Mouse (Mus musculus): ENCODE results near the gene Slc26a10.
"Not testable (repeated sequence)": the region's sequence is repeated elsewhere in the genome, so short reads cannot be mapped to it uniquely, and the experiment has no call there.

The Slc26a10 gene

GRCm38 (mm10) chr10:127160081-127160480 is 20.4 kb downstream of the Slc26a10 start:
- no peak for DNase-seq

DNA sequence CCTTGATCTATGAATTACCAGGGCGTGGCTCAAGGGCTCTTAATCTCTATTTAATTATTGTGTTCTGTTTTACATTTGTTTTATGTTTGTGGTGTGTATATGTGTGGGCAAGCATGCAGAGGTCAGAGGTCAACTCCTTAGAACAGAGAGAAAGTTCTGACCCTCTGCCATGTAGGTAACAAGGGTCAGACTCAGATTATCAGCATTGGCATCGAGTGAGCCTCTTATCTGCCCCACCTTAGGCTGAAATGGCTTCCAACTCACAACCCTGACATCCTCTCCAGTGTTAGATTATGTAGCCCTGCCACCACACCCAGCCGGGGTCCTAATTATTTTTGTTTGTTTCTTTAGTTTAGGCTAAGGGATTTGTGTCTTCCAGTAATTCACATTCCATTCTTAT is 22.0 kb downstream of the Slc26a10 start:
- no peak for DNase-seq

DNA sequence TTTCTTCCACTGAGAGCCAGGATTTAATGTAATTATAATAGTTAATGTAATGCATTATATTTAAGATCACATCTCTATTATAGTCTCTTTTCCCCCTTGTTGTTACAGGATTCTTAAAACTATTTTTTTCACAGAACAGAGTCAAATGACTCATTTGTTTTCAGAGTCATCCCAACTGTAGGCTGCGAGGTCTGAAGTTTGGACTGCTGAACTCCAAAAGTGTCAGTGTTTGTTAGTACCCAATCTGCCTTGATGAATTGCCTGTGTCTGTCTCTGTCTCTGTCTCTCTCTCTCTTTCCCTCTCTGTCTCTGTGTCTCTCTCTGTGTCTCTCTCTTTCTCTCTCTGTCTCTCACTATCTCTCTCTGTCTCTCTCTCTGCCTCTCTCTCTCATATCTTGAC is 23.9 kb downstream of the Slc26a10 start:
- no peak for DNase-seq

DNA sequence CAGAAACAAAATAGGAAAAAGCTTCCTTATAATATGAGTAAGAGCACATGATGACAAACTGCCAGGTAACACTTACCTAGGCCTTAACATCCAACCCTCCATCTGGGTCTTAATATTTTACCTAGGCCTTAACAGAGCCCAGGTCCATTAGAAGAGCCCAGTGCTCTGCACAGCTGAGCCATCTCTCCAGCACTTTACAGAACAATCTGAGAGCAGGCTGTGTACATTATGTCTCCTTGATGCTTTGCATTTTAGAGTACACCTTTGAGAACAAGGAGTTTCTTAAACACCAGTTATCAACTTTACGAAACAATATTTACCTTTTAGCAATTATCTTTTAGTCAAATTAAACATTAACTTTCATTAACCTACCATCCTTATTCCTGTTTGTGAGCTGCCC is 24.4 kb downstream of the Slc26a10 start:
- no peak for DNase-seq

DNA sequence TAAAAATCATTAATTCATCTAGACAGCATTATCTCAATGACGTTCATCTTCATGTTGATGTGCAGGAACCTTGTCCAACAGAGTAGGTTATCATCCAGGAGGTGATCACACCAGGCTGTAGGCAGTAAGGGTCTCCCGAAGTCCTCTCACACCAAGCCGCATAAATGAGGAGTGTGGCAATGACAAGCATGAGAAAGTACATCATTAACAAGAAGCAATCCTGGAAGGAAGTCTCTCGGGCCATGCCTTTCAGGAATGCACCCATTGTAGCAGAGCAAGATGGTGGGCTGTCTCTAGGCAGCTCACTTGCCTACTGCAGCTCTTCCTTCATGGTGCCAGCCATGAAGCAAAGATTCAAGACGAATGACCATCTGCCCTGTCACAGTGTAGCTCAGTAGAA is 25.8 kb downstream of the Slc26a10 start:
- no peak for DNase-seq

DNA sequence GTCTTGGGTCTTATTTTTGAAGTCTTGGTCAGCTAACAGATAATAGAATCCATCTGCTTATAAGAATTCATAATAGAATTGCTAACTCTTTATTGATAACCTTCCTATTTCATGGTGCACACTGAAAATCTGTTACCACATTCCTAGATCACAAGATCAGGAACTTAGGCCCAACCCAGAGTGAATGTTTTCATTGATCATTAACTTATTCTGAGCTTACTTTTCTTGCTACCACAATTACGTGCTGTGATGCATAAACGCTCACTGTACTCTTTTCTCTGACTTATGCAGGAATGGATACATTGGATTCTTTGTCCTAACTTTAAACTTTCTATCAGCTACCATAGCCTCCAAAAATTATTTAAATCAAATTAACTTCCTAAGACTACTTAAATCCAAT is 26.2 kb downstream of the Slc26a10 start:
- no peak for DNase-seq

DNA sequence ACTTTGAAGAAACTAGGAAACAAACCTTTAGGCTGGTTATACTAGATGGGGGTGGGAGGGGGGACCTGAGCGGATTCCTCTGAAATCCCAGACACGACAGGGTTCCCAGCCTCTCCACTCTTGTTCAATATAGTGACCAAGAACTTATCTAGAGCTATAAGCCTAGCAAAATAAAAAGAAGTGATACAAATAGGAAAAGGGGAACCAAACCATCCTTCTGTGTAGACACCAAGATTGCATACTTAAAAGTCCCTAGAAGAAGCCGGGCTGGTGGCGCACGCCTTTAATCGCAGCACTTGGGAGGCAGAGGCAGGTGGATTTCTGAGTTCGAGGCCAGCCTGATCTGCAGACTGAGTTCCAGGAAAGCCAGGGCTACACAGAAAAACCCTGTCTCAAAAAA is 27.1 kb downstream of the Slc26a10 start:
- DNase-seq: no peak

DNA sequence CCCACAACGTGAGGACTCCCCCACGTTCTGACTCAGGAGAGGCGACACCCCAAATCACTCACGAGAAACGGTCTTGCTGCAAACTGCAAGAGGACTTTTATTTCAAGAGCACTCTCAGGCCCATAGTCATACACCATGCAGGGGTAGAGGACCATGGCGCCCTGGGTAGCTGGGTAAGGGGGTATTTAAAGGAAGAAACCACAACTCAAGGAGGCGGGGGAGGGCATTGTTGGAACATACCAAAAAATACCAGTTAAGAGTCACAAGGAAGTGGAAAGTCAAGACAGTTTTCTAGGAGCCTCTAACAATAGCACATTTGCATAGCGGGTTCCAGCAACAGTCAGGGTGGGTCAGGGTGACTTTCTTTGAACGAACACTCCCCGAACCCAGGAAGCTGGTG is 27.9 kb downstream of the Slc26a10 start:
- not testable (repeated sequence) for DNase-seq

DNA sequence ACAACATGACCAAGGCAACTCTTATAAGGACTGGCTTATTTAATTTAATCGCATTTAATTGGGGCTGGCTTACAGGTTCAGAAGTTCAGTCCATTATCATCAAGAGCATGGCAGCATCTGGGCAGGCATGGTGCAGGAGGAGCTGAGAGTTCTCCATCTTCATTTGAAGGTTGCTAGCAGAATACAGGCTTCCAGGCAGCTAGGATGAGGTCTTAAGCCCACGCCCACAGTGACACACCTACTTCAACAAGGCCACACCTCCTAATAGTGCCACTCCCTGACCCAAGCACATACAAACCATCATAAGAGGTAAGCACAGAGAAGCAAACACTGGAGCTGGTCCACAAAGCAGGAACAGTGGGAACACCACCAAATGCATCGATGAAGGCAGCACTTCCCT is 29.2 kb downstream of the Slc26a10 start:
- not testable (repeated sequence) for DNase-seq

GRCm38 (mm10) chr10:127150471-127150872 is 30.0 kb downstream of the Slc26a10 start:
- no peak for DNase-seq

DNA sequence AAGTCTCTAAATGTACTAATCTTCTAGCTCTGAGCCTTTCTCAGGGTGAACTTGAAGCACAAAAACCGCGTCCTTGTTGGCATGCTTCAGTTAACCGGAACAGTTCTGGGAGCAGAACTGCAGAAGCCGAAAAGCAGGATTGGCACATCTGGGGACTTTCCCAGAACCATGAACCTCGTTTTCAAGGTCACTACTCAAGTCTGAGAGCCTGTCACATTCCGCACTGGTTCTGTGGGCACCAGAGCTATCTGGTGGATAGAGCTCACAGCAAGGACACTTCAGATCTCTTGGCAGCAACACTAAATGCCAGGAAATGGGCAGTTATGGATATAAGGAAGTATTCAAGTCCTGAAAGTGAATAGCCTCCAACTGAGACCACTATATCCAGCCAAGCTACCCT is 33.3 kb downstream of the Slc26a10 start:
- no peak for DNase-seq

- no peak for DNase-seq
These were observed 35.1 kb downstream of the Slc26a10 start for GRCm38 (mm10) chr10:127145303-127145702.

GRCm38 (mm10) chr10:127144536-127144935 is 35.9 kb downstream of the Slc26a10 start:
- no peak for DNase-seq

- DNase-seq: no peak
These were observed 37.2 kb downstream of the Slc26a10 start for GRCm38 (mm10) chr10:127143228-127143627.

- DNase-seq: no peak
These were observed 38.9 kb downstream of the Slc26a10 start for GRCm38 (mm10) chr10:127141500-127141899.

- DNase-seq: no peak
These were observed 39.5 kb downstream of the Slc26a10 start for GRCm38 (mm10) chr10:127140971-127141370.

- DNase-seq: no peak
These were observed 41.9 kb downstream of the Slc26a10 start for GRCm38 (mm10) chr10:127138328-127139141.

DNA sequence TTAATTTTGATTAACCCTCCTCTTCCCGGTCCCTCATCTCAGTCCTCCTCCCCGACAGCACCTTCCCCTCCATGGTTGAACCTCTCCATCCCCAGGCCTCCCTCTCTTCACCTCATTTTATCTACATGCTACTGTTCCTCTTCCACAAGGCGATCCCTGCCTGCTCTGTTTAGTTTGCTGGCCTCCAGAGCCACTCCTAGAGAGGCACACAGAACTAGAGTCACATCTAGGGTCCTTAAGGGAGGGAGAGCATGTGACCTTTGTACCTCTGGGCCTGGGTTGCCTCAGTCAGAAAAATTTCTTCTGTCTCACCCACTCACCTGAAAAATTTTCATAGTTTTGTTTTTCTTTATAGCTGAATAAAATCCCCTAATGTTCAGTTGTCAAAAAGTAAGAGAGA is 42.5 kb downstream of the Slc26a10 start:
- DNase-seq: no peak

GRCm38 (mm10) chr10:127136510-127136909 is 43.9 kb downstream of the Slc26a10 start:
- DNase-seq: no peak

GRCm38 (mm10) chr10:127135118-127135836 is 45.2 kb downstream of the Slc26a10 start:
- no peak for DNase-seq

DNA sequence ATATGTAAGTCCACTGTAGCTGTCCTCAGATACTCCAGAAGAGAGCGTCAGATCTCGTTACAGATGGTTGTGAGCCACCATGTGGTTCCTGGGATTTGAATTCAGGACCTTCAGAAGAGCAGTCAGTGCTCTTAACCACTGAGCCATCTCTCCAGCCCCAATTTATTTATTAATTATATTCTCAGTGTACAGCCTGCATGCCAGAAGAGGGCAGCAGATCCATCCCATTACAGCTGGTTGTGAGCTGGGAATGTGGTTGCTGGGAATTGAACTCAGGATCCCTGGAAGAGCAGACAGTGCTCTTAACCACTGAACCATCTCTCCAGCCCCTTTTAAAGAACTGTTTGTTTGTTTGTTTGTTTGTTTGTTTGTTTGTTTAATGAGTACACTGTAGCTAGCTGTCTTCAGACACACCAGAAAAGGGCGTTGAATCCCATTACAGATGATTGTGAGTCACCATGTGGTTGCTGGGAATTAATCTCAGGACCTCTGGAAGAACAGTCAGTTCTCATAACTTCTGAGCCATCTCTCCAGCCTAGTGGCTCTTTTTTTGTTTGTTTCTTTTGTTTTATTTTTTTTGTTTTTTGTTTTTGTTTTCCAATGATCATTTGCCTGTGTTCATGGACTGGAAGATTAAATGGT is 45.9 kb downstream of the Slc26a10 start:
- DNase-seq: not testable (repeated sequence)

DNA sequence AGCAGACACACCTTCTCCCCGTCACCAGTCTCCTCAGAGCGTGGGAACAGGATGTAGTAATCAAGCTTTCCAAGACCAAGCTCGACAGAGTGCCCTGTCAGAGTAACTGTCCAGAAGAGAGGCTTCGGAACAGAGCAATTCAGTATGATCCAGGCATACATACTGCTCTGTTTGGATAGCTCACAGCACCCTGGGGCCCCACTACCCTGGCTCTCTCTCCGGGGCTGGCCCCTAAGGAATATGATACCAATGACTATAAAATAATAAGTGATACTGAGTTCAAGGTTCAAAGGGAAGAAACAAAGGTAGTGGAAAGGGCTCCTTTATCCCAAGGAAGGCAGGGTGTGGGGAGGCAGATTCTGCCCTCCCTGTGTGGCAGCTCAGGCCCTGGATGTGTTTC is 48.0 kb downstream of the Slc26a10 start:
- no peak for DNase-seq

DNA sequence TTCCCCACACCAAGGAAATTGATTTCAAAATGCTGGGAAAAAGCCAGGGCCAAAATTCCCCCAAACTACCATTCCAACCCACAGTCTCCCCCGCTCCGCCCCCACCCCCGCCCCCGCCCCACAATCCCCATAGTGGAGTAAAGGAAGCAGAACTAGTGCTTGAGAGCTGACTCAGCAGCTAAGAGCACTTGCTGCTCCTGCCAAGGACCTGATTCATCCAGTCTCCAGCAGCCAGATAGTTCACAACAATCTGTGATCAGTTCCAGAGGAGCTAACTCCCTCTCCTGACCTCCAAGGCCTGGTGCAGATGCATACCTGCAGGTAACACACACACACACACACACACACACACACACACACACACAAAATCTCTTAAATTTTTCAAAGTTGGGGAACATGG is 51.0 kb downstream of the Slc26a10 start:
- no peak for DNase-seq

DNA sequence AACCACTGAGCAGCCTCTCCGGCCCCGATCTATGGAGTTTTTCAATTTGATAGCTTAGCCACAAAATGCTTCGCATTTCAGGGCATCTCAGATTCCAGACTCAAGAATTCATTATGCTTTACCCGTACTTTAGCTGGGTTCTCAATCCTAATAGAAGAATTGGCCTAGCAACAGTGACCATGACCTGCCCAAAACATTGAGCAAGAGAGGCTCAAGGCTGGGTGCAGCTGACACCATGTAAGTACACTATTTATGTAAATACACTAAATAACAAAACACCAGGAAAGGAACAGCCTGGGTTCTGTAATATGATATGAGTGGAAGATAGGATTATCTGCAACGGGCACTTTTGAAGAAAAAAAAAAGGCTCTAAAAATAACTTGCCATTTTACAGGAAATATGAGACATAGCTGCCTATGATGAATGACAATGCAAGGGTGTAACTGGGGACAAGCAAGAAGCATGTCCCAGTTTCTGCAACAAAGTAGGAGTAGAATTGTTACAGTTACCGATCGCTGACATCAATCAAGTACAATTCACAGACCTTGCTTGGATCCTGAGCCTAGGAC is 52.6 kb downstream of the Slc26a10 start:
- no peak for DNase-seq
